Mouse (Mus musculus): Measurements from ENCODE around the gene Wwox.

GRCm38 (mm10) chr8:114847666-114848065 is 408.2 kb downstream of the Wwox start:
- TF ChIP-seq CTCF (IDR thresholded peaks at IDR 0.05): no peak
- no peak for TF ChIP-seq EP300 (IDR thresholded peaks at IDR 0.05)

All from lung, postnatal 0 days (tissue).